Mouse (Mus musculus) forebrain, embryonic 11.5 days (tissue): ENCODE measurements around the gene Gm21936. TPM values are rescaled to one million over a fixed set of nuclear protein-coding genes. Genes with fewer than 3 reads are reported as not detected.
"Not testable (repeated sequence)": the region's sequence is repeated elsewhere in the genome, so short reads cannot be mapped to it uniquely, and the experiment has no call there.

Experiments
- ATAC-seq: fragments of 200-750 bp; cut with Nextera tagmentation; replicated peaks from 2 replicates; pipeline ENCODE4 v1.8.0; 2017; ENCODE audit warnings: moderate TSS enrichment; ENCODE audit not compliant: low FRiP score
- DNase-seq: peaks from one replicate; pipeline ENCODE4 v3.0.0-alpha.2; 2017; ENCODE audit warnings: low spot score
- H3K27ac ChIP-seq: fragments of 300-500 bp; sonication (generic); 2 replicates; pipeline ENCODE4 v1.5.1; 2014; ENCODE audit warnings: low read depth, low read length
- H3K27me3 ChIP-seq: fragments of 300-500 bp; sonication (generic); 2 replicates; pipeline ENCODE4 v1.6.1; 2014; ENCODE audit warnings: mild to moderate bottlenecking, low read length, mixed read lengths; ENCODE audit not compliant: control insufficient read depth, insufficient read depth
- H3K36me3 ChIP-seq: fragments of 300-500 bp; sonication (generic); 2 replicates; pipeline ENCODE4 v1.6.1; 2014; ENCODE audit warnings: mild to moderate bottlenecking, low read length, moderate library complexity, mixed read lengths; ENCODE audit not compliant: control insufficient read depth, insufficient read depth
- H3K4me1 ChIP-seq: fragments of 300-500 bp; sonication (generic); replicated peaks from 2 replicates; pipeline ENCODE4 v1.6.1; 2014; ENCODE audit warnings: low read length, mixed read lengths; ENCODE audit not compliant: control insufficient read depth, insufficient read depth
- H3K4me2 ChIP-seq: fragments of 300-500 bp; sonication (generic); 2 replicates; pipeline ENCODE4 v1.6.1; 2014; ENCODE audit warnings: low read depth, mild to moderate bottlenecking, low read length, moderate library complexity, mixed read lengths; ENCODE audit not compliant: severe bottlenecking
- H3K4me3 ChIP-seq: fragments of 300-500 bp; sonication (generic); 2 replicates; pipeline ENCODE4 v1.5.1; 2014; ENCODE audit warnings: low read depth, low read length
- H3K9ac ChIP-seq: fragments of 300-500 bp; sonication (generic); 2 replicates; pipeline ENCODE4 v1.6.1; 2014; ENCODE audit warnings: low read length
- H3K9me3 ChIP-seq: fragments of 300-500 bp; sonication (generic); 2 replicates; pipeline ENCODE4 v1.6.1; 2016; ENCODE audit warnings: low read length, mixed read lengths; ENCODE audit not compliant: control insufficient read depth
- WGBS: fragments of 180-500 bp; shearing (Covaris S2); extraction: QIAGEN DNeasy Blood & Tissue Kit; methylation state at CpG from one replicate; pipeline ENCODE4 v1.1.7; 2014; 5-methylcytosine and 5-hydroxymethylcytosine counted together
- polyA plus RNA-seq: library from polyadenylated mRNA; unstranded; fragments of >200 nt; fragmentation: Nextera tagmentation; extraction: Ambion mirVana; gene quantifications from 2 replicates; pipeline ENCODE4 v1.2.1, GENCODE M21; 2014

Gm21936 gene
- not detected in 2 replicates for polyA plus RNA-seq

GRCm38 (mm10) chr12:87795212-87795611, at the start of gene Gm21936:
TSS of gene Gm21936 (plus strand) at chr12:87795512.
- not testable (repeated sequence) for H3K4me2 ChIP-seq, H3K9ac ChIP-seq, H3K36me3 ChIP-seq, H3K27ac ChIP-seq, H3K4me1 ChIP-seq, H3K27me3 ChIP-seq, DNase-seq, H3K9me3 ChIP-seq, H3K4me3 ChIP-seq, ATAC-seq
- 88% methylated on average over 1 of the region's 1 CpGs for WGBS

GRCm38 (mm10) chr12:87775655-87776054, 19.7 kb upstream of the Gm21936 start, which contains the start of gene Gm21319:
TSS of gene Gm21319 (minus strand) at chr12:87775755.
- not testable (repeated sequence) for H3K27me3 ChIP-seq, ATAC-seq, H3K4me2 ChIP-seq, H3K9ac ChIP-seq, H3K27ac ChIP-seq, DNase-seq, H3K4me1 ChIP-seq, H3K36me3 ChIP-seq, H3K4me3 ChIP-seq, H3K9me3 ChIP-seq
- 88% methylated on average over 4 of the region's 4 CpGs for WGBS

GRCm38 (mm10) chr12:87797971-87798370, 2.7 kb downstream of the Gm21936 start:
- not testable (repeated sequence) for H3K27me3 ChIP-seq, ATAC-seq, H3K4me3 ChIP-seq, H3K4me2 ChIP-seq, H3K36me3 ChIP-seq, H3K27ac ChIP-seq, H3K9ac ChIP-seq, H3K9me3 ChIP-seq, H3K4me1 ChIP-seq, DNase-seq
- WGBS = 95% methylated on average over 5 of the region's 5 CpGs

GRCm38 (mm10) chr12:87816277-87816676, 21.0 kb downstream of the Gm21936 start, which contains the start of gene BB287469:
TSS of gene BB287469 (plus strand) at chr12:87816577.
- H3K9me3 ChIP-seq, ATAC-seq, DNase-seq, H3K4me3 ChIP-seq, H3K4me2 ChIP-seq, H3K4me1 ChIP-seq, H3K27ac ChIP-seq, H3K36me3 ChIP-seq, H3K27me3 ChIP-seq, H3K9ac ChIP-seq: not testable (repeated sequence)
- 98% methylated on average over 5 of the region's 6 CpGs for WGBS

GRCm38 (mm10) chr12:87842239-87842638, 46.9 kb downstream of the Gm21936 start, which contains the start of gene Gm2001:
TSS of gene Gm2001 (minus strand) at chr12:87842339.
- H3K27ac ChIP-seq, H3K9me3 ChIP-seq, ATAC-seq, DNase-seq, H3K4me2 ChIP-seq, H3K27me3 ChIP-seq, H3K9ac ChIP-seq, H3K4me1 ChIP-seq, H3K4me3 ChIP-seq, H3K36me3 ChIP-seq: not testable (repeated sequence)
- WGBS = 67% methylated on average over 1 of the region's 2 CpGs

Other genes with a start within 250 kb of the Gm21936 start
- gene Oog1, start 192.8 kb upstream of the Gm21936 start, polyA plus RNA-seq = not detected in 2 replicates
- not detected in 2 replicates for gene Gm4027, start 176.6 kb upstream of the Gm21936 start, polyA plus RNA-seq
- gene Gm16381, start 150.9 kb upstream of the Gm21936 start, polyA plus RNA-seq = not detected in 2 replicates
- gene Gm21319, start 19.8 kb upstream of the Gm21936 start, polyA plus RNA-seq = not detected in 2 replicates
- not detected in 2 replicates for gene BB287469, start 21.1 kb downstream of the Gm21936 start, polyA plus RNA-seq
- gene Gm2001, start 46.8 kb downstream of the Gm21936 start, polyA plus RNA-seq = not detected in 2 replicates
- gene Gm2016, start 78.6 kb downstream of the Gm21936 start, polyA plus RNA-seq = not detected in 2 replicates
- not detected in 2 replicates for gene Gm2022, start 99.9 kb downstream of the Gm21936 start, polyA plus RNA-seq
- gene Gm2035, start 124.3 kb downstream of the Gm21936 start, polyA plus RNA-seq = not detected in 2 replicates
- gene Gm2042, start 158.6 kb downstream of the Gm21936 start, polyA plus RNA-seq = not detected in 2 replicates
- gene Gm2075, start 216.3 kb downstream of the Gm21936 start, polyA plus RNA-seq = not detected in 2 replicates
- gene Gm6803, start 223.3 kb downstream of the Gm21936 start, polyA plus RNA-seq = not detected in 2 replicates
- not detected in 2 replicates for gene Gm2056, start 231.5 kb downstream of the Gm21936 start, polyA plus RNA-seq